Mouse (Mus musculus) thymus, postnatal 25 days (tissue): ENCODE data around the gene 1700061G19Rik.

Source experiments
- DNase-seq: peaks from one replicate; pipeline ENCODE4 v3.0.0; 2022

Gene 1700061G19Rik

DNA sequence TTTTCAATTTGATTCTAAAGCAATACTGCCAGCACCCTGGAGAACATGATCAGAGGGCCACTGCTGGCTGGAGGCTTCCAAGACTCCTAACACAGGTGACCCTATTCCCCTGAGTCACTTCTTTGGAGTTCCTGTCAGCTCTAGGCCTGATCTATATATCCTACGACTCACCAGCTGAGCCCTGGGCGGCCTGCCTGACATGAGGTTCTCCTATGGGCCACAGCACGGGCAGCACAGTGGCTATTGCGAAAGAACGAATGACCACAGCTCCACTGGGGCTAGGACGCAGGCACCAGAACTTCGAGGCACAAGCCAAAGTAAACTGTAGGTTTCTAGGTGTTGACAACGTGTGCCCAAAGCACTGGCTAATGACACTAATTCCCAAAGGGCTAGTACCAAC lies 54.7 kb downstream of the 1700061G19Rik start:
- DNase-seq: no peak

DNA sequence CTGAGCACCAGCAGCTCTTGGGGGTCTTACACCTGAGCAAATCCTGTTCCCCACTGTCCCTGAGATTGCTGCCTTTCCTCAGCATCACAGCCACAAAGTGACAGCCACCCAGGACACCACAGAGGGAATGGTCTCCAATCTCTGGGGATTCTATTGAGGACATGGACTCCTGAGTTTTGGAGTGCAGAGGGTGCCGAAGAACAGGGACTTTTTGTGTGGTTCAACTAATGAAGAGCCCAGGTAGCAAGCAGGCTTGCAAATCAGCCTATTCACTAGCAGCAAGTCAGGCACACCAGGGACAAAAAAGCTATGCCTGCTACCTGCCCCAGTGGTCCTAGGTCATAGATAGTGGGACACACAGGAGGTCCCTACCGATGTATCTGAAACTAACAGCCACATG lies 58.1 kb downstream of the 1700061G19Rik start:
- no peak for DNase-seq

DNA sequence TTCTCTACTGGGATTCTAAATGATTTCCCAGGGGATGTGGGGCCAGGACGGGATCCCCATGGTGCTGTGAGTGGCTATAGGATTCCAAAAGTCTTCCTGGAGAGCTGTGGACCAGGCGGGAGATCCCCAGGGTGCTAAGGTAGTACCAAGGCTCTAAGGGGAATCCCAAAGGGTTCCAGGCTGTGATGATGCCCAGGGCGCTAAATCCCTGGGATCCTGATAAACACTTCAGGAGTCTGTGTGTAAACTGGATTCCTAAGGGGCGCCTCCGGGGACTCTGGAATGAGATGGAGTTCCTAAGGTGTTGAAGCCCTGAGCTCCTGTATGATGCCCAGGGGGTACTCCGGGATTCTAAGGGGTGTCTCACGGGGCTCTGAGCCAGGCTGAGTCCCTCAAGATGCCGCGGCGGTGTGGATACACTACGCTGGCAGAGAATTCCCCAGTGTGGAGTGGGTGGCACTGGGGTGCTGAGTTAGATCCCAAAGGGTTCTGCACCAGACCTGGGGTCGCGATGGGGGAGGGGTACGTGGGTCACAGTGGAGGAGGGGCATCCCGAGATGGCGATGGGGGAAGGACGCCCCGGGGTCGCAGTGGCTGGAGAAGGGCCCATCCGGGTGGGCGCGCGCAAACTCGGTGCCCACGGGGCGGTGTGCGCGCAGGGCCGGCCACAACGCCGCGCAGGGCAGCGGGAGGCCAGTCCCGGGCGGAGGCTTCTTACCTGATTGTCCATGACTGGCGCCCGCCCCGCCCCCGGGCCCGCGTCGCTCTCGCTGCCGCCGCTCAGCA lies 59.5 kb downstream of the 1700061G19Rik start:
- DNase-seq: no peak

DNA sequence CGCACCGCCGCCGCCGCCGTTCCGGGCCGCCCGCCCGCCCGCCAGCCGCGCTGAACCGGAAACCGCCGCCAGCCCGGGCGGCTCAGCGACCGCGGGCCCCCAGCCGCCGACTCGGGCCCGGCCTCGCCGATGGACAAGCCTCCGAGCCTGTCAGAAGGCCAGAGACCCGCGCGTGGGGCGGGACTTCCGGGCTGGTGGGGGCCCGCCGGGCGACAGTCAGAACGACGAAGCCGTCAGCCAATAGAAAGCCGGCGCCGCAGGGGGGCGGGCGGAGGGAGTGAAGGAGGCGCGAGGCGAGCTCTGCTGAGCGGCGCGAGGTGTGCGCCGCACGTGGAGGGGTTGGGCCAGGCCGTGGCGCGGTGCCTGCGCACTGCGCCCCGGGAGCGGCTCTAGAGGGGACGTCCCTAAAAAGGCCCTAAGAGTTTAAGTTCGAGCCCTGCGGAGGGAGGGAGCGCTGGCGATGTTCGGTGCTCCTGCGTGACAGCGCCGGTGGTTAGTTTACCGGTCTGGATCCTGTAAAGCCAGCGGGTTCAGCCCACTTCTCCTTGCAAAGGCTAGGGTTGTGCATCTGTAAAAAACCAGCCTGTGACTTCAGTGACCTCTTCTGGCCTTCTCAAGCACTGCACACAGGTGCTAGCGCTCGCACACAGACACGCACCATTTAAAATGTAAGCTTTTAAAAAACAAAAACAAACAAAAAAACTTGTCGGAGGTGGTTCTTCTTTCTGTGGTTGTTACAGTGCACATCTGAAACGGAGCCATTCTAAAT lies 60.3 kb downstream of the 1700061G19Rik start, which contains the start of gene Mllt1:
TSS of gene Mllt1 (minus strand) at position 53 of the 769 bp plus-strand sequence.
- DNase-seq: peak; percentile 100

DNA sequence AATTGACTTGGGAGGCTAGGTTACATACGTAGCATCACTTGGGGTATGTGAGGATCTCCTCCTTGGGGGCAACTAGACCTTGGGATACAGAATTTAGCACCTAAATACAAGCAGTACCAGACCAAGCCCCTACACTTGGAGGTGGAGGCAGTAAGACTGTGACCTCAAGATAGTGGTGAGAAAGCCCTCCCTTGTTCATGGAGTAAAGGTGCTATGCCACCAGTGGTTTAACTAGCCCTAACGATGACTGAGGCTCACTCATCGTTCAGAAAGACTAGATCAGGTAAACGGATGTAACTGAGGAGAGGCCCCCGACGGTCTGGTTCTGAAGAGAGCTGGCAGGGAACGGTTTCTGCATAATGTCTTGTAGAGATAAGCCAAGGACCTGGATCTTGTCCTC lies 61.5 kb downstream of the 1700061G19Rik start:
- no peak for DNase-seq
